Mouse (Mus musculus) c-Kit-positive CD71-negative TER-119-negative erythroid progenitor cells, embryonic 14.5 days (primary cell): ENCODE results near the gene Adh6a.

Source experiments
- DNase-seq: peaks from one replicate; pipeline ENCODE4 v3.0.0-alpha.2; 2013; ENCODE audit warnings: low read depth

The Adh6a gene

GRCm38 (mm10) chr3:138312965-138313364 lies at the start of gene Adh6a:
Adh6a (plus strand) TSS chr3:138313286.
- DNase-seq: no peak

- DNase-seq: no peak
These were observed 48.4 kb upstream of the Adh6a start for GRCm38 (mm10) chr3:138264648-138265047.

GRCm38 (mm10) chr3:138270507-138270906 lies 42.6 kb upstream of the Adh6a start:
- no peak for DNase-seq

- DNase-seq: no peak
These were observed 41.8 kb upstream of the Adh6a start for GRCm38 (mm10) chr3:138271297-138271696.

- no peak for DNase-seq
These were observed 40.0 kb upstream of the Adh6a start for GRCm38 (mm10) chr3:138273080-138273479.

GRCm38 (mm10) chr3:138275100-138275499 lies 38.0 kb upstream of the Adh6a start:
- DNase-seq: no peak

- DNase-seq: no peak
These were observed 30.5 kb upstream of the Adh6a start for GRCm38 (mm10) chr3:138282556-138282955.

GRCm38 (mm10) chr3:138283831-138284230 lies 29.3 kb upstream of the Adh6a start:
- DNase-seq: no peak

GRCm38 (mm10) chr3:138285986-138286385 lies 27.1 kb upstream of the Adh6a start:
- DNase-seq: no peak

- no peak for DNase-seq
These were observed 25.4 kb upstream of the Adh6a start for GRCm38 (mm10) chr3:138287686-138288085.

GRCm38 (mm10) chr3:138290672-138291071 lies 22.4 kb upstream of the Adh6a start:
- DNase-seq: no peak

- DNase-seq: no peak
These were observed 21.5 kb upstream of the Adh6a start for GRCm38 (mm10) chr3:138291529-138292117.

GRCm38 (mm10) chr3:138293298-138293895 lies 19.7 kb upstream of the Adh6a start:
- DNase-seq: no peak

GRCm38 (mm10) chr3:138300130-138300529 lies 13.0 kb upstream of the Adh6a start:
- no peak for DNase-seq

- DNase-seq: no peak
These were observed 10.4 kb upstream of the Adh6a start for GRCm38 (mm10) chr3:138302676-138303075.

- no peak for DNase-seq
These were observed 9.2 kb upstream of the Adh6a start for GRCm38 (mm10) chr3:138303771-138304488.

- no peak for DNase-seq
These were observed 8.6 kb upstream of the Adh6a start for GRCm38 (mm10) chr3:138304489-138304871.

- no peak for DNase-seq
These were observed 7.4 kb upstream of the Adh6a start for GRCm38 (mm10) chr3:138305486-138306289.

- no peak for DNase-seq
These were observed 6.8 kb upstream of the Adh6a start for GRCm38 (mm10) chr3:138306290-138306683.

GRCm38 (mm10) chr3:138309910-138310309 lies 3.2 kb upstream of the Adh6a start:
- no peak for DNase-seq

- DNase-seq: no peak
These were observed 2.1 kb upstream of the Adh6a start for GRCm38 (mm10) chr3:138311015-138311414.

- DNase-seq: no peak
These were observed 3.9 kb downstream of the Adh6a start for GRCm38 (mm10) chr3:138316908-138317472.
